Mouse (Mus musculus) left cerebral cortex, postnatal 36 days (tissue): ENCODE data around the gene Itgae. TPM values are rescaled to one million over a fixed set of nuclear protein-coding genes. Genes with fewer than 3 reads are reported as not detected.

Experiments used
- DNase-seq, 2 experiments: peaks; one replicate each; pipeline ENCODE4 v3.0.0; 2021 to 2022; ENCODE audit warnings: low spot score in 2 of 2, mixed read lengths in 1 of 2
- intact Hi-C: fragments of 180-260 bp; cut with DNase I; formaldehyde crosslinking; loops from one replicate; pipeline ENCODE4 v1.15.1; 2025
- total RNA-seq, 2 experiments: library from RNA; stranded (reverse); gene quantifications; 2 replicates each; pipeline ENCODE4 v1.2.3; 2021

Itgae gene
- total RNA-seq, 2 experiments from 2014 or later = 0.14 to 0.17 TPM

- intact Hi-C loops = loop anchor here (2.0 kb wide), 1 partner anchor 1235 kb away; no protein-coding TSS in a partner anchor
- peak; percentile 85 to 88 for DNase-seq
These were observed 47.5 kb downstream of the Itgae start, which contains the start of gene Haspin for GRCm38 (mm10) chr11:73137591-73138501. Gene Haspin, minus strand, starts transcription at chr11:73138294.

- intact Hi-C loops = no loop called here
- no peak for DNase-seq
These were observed 53.9 kb downstream of the Itgae start for GRCm38 (mm10) chr11:73144261-73144681.

- intact Hi-C loops = no loop called here
- no peak for DNase-seq
These were observed 55.9 kb downstream of the Itgae start for GRCm38 (mm10) chr11:73146026-73146974.

- intact Hi-C loops = no loop called here
- no peak for DNase-seq
These were observed 56.6 kb downstream of the Itgae start for GRCm38 (mm10) chr11:73146975-73147365.

GRCm38 (mm10) chr11:73148209-73148608 lies 57.8 kb downstream of the Itgae start:
- no peak for DNase-seq
- intact Hi-C loops = no loop called here

- no peak for DNase-seq
- intact Hi-C loops = no loop called here
These were observed 64.7 kb downstream of the Itgae start for GRCm38 (mm10) chr11:73155071-73155470.

GRCm38 (mm10) chr11:73159957-73160810 lies 69.8 kb downstream of the Itgae start, which contains the start of gene P2rx5:
Gene P2rx5, plus strand, starts transcription at chr11:73160421.
- peak; percentile 15 to 18 for DNase-seq
- intact Hi-C loops = no loop called here

GRCm38 (mm10) chr11:73160811-73161200 lies 70.4 kb downstream of the Itgae start:
- no peak for DNase-seq
- intact Hi-C loops = no loop called here

GRCm38 (mm10) chr11:73161616-73162015 lies 71.2 kb downstream of the Itgae start:
- intact Hi-C loops = no loop called here
- no peak for DNase-seq

GRCm38 (mm10) chr11:73162284-73162683 lies 71.9 kb downstream of the Itgae start:
- DNase-seq = no peak
- intact Hi-C loops = no loop called here

- DNase-seq = no peak
- intact Hi-C loops = no loop called here
These were observed 77.7 kb downstream of the Itgae start for GRCm38 (mm10) chr11:73168071-73168470.

- DNase-seq = no peak
- intact Hi-C loops = no loop called here
These were observed 78.2 kb downstream of the Itgae start for GRCm38 (mm10) chr11:73168576-73168975.

GRCm38 (mm10) chr11:73169231-73169630 lies 78.8 kb downstream of the Itgae start:
- intact Hi-C loops = no loop called here
- peak; percentile 36 to 42 for DNase-seq

- intact Hi-C loops = no loop called here
- DNase-seq = no peak
These were observed 81.8 kb downstream of the Itgae start for GRCm38 (mm10) chr11:73172186-73172585.

- intact Hi-C loops = loop anchor here (1.0 kb wide), 1 partner anchor 1196 kb away; no protein-coding TSS in a partner anchor
- DNase-seq = no peak
These were observed 85.2 kb downstream of the Itgae start for GRCm38 (mm10) chr11:73175612-73176011.

- no peak for DNase-seq
- intact Hi-C loops = loop anchor here (1.0 kb wide), 1 partner anchor 1195 kb away; no protein-coding TSS in a partner anchor
These were observed 85.8 kb downstream of the Itgae start for GRCm38 (mm10) chr11:73176186-73176585.

GRCm38 (mm10) chr11:73176608-73177508 lies 86.5 kb downstream of the Itgae start, which contains the start of the genes Emc6 and Tax1bp3:
Gene Emc6, minus strand, starts transcription at chr11:73177037.
Gene Tax1bp3, plus strand, starts transcription at chr11:73177083.
- intact Hi-C loops = loop anchor here (1.0 kb wide), 2 partner anchors 22 to 1194 kb away; partner anchors contain the start of genes Ctns and Shpk
- DNase-seq = peak; percentile 94 to 95

GRCm38 (mm10) chr11:73177509-73177875 lies 87.1 kb downstream of the Itgae start:
- intact Hi-C loops = loop anchor here (1.0 kb wide), 1 partner anchor 22 kb away; the partner anchor contains the start of genes Ctns and Shpk
- peak in 1 of 2 experiments; percentile 34 for DNase-seq
